Mouse (Mus musculus): Measurements from ENCODE around the gene Pced1b.

The Pced1b gene

DNA sequence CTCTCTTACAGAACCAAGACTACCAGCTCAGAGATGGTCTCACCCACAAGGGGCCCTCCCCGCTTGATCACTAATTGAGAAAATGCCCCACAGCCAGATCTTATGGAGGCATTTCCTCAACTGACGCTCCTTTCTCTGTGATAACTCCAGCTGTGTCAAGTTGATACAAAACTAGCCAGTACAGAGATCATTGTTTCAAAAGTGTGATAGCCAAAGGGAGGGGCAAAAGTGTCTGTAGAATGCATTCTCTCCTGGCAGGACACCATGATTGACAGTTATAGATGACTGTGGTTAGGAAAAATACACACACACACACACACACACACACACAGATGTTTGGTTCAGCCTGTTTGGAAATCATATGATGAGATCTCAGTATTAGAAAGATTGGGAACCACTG lies 150.9 kb downstream of the Pced1b start:
- no peak for DNase-seq (ENCODE audit: low spot score in 2 of 2)

DNA sequence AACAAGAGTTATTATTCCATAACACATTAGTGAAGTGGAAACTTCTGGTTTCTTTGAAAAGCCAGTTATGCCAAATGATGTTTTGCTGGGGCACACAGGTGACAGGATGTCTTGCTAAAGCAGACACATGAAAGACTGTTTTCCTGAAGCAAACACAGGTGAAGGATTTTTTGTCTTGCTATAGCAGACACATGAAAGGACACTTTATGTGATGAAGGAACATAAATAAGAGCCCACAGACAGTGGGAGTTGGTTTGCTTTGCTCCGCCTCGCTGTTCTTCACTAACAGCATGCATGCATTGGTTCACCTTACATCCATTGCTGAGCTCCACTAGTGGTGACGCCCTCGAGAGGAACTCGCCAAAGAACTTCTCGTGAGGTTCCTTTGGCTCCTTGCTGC lies 154.0 kb downstream of the Pced1b start:
- no peak for DNase-seq (ENCODE audit: low spot score in 2 of 2)

DNA sequence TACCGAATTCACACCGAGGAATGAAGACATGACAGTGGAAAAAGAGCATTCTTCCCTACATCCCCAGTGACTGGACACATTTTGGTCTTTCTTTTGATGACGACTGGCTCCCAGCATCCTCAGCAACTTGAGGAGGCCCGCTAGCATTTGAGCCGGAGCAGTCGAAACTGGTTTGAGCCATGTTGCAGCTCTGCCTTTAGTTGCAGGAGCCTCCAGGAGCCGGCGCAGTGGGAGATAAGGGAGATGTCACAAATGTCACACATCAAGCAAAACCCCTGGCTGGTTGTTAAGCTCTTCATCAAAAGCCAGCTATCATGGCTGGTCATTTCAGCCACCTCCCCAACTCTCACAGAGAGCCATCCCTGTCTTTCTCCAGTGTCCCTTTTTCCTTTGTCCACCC lies 157.6 kb downstream of the Pced1b start:
- no peak for DNase-seq (ENCODE audit: low spot score in 2 of 2)

DNA sequence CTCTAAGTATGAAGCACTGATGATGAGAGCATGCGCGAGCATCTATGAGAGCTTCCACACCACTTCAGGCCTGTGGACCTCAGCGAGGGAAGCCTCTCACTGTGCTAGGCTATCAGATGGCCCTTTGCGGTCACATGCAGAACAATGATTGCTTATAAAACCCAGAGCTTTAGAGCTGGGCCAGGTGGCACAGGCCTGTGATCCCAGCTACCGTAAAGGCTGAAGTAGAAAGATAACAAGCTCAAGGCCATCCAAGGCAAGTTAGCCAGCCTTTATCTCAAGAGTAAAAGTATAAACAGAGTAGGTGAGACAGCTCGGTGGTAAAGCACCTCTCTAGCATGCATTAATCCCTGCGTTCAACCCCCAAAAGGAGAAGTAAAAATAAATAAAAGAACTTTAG lies 158.1 kb downstream of the Pced1b start:
- no peak for DNase-seq (ENCODE audit: low spot score in 2 of 2)

DNA sequence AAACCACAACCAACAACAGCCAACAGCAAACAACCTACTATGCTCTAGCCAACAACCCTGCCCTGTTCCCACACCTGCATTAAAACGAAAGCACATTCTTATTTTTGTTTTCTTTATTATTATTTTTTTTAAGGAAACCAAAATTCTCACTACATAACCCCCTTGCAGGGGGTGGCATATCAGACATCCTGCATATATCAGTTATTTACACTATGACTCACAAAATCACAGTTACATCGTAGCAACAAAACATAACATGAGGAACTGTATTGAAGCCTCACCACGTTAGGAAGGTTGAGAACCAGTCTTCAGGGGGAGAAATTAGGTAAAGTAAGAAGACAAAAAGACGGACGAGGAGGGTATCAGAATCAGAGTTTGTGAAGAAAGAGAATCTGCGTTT lies 159.2 kb downstream of the Pced1b start:
- DNase-seq (ENCODE audit: low spot score in 2 of 2): no peak

DNA sequence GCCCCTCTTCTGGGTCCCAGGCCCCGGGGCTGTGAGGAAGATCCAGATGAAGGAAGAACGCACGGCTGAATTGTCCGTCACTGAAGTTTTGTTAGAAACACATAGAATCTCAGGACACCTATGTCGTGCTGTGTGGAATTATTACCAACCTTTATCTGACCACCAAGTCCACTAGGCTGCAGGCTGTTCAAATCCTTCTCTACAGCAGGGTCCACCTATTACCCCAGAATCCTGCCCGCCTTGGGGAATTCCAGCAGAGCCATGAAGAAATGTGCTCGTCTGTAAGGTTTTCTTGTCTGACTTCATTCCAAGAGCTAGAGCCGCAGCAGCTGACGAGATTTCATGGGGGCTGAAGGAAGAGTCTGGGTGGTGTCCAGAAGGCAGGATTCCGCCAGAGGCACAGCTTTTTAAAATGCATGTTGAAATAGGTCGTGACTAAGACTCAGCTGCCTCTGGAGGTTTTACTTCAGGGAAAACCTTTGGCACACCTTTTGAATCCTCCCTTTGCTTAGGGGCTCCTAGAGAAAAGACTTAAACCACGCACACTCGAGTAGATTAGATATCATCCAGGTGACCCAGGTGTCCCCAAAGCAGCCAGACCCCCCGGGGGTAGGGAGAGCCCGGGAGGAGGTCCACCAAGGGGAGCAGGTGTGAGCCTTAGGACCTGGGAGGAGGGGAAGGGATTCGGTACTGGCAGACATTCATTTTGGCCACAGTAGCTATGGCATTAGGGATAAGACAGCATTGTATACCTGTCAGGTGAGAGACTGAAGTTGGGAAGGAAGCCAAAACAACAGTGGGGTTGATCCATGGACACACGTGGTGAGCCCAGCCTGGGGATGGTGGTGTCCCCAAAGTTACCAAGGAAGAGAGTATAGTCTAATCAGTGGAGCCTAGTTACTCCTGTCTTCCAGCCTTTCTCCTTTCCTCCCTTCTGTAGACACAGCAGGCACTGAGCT lies 160.9 kb downstream of the Pced1b start:
- peak in 1 of 2 experiments; percentile 42 for DNase-seq (ENCODE audit: low spot score in 2 of 2)

DNA sequence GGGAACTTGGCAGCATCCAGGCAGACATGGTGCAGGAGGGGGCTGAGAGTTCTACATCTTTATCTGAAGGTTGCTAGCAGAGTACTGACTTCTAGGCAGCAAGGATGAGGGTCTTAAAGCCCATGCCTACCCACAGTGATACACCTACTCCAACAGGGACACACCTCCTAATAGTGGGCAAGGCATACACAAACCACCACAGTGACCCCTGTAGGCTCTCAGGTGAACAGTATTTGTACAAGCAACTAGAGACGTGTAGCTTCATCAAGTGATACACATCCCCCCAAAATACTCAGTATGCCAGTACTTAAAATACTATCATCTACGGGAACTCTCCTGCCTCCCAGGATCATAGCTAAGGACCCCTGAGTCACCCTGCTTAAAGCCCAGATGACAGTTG lies 164.2 kb downstream of the Pced1b start:
- no peak for DNase-seq (ENCODE audit: low spot score in 2 of 2)

DNA sequence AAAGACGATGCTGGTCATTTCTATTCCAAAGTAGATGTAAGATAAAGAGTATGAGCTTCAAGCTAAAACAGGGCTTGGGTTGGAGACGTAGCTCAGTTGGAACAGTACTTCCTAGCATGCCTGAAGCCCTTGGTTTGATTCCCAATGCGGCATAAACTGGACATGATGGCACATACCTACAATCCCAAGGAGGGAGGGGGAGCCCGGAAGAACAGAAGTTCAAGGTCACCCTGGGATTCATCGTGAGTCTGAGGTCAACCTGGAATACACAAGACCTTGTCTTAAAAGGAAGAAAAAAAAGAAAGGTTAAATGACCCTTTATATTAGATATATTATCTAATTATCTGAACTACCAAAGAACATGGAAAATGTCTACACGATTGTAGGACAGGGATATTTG lies 164.8 kb downstream of the Pced1b start:
- no peak for DNase-seq (ENCODE audit: low spot score in 2 of 2)

DNA sequence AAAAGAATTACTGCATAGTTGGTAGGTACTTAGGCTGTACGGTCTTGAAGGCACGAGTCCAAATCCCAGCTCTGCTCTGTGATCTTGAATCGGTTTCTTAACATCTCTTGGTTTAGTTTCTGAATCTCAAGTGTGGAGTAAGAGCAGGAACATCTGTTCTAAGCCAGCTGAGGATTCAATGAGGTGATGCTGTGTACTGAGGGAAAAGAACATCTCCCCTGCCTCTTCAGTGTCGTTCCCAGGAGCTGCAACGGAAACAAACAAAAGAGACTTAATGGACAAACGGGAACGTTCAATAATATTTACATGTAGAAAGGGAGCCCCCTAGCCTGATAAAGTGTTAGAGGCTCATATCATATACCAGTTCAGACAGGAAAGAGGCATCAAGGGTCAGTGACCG lies 165.4 kb downstream of the Pced1b start:
- no peak for DNase-seq (ENCODE audit: low spot score in 2 of 2)

DNA sequence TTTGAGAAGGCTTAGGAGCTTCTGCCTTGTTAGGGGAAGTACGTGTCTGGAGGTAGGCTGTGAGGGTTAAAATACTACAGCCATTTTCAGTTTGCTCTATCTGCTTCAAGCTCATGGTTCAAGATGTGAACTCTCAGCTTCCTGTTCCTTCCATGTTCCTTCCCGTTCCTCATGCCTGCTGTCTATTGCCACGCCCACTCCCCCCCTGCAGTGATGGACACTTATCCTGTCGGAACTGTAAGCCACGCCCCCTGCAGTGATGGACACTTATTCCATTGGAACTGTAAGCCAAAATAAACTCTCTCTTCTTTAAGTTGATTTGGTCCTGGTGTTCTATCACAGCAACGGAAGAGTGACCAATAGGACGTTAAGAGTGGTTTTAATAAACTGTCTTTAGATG lies 166.0 kb downstream of the Pced1b start:
- DNase-seq (ENCODE audit: low spot score in 2 of 2): no peak

DNA sequence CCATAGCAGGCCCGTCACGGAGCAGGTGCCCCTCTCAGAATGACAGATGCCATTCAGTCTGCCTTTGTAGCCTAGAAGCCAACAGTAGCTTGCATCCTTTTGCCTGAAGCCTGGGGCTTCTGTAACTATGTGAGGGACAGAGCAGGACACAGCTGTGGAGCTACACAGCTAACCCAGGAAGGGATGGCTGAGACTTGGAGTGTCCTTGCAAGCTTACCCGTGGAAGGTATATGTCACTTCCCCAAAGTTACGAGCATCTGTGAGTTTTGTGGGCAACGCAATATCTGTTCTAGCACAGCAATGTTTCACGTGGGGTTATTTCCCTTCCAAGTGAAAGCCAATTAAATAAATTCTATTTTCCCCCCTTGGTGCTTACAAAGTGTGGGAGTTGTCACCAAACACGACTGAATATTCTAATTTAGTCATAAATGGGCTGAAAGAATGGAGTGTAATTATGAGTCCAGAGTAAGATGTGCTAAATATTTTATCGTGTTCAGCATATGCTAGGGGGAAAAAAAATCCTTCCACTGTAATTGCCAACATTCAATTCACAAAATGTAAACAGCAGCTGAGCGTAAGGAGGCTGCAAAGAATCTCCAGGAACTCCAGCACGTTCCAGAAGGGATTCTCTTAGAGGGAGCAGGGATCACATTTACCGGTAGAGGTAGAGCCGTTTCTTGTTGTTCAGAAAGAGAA lies 168.0 kb downstream of the Pced1b start:
- no peak for DNase-seq (ENCODE audit: low spot score in 2 of 2)

DNA sequence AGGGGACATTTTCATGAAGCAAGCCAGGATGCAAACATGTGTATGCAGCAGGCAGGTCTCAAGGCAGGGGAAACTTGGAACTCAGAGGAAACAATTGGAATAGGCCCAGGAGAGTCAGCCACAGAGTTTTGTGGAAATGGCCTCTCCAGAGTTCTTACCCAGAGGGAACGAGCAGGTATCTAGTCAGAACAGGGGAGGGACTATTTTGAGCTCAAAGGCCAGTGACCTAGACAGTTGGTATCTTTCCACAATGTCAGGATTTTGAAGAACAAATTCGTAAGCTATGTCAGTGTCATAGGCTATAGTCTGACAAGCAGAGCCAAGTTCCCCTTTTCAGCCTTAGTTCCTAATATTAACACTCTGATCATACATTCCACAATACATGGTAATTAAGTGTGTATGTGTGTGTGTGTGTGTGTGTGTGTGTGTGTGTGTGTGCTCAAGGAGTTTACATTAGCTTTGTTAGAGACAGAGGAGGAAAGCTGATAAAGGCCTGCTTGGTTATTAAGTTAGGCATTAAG lies 168.6 kb downstream of the Pced1b start:
- no peak for DNase-seq (ENCODE audit: low spot score in 2 of 2)

DNA sequence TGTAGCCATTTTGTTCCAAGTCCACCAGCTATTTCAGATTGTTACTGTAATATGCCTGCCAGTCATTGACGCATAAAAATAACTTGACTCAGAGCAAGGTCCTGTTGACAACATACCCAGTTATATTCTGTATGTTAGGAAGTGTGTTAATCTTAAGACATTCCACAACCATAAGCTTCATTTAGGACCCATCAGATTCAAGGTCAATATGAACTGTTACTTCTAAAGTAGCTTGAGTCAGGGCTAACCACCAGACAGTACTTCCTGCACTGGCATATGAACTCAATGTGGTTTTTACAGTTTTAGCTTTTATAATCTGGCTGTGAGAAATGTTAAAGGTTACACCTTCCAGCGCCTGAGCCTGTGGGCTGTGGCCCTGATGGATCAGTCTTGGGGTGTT lies 173.4 kb downstream of the Pced1b start:
- no peak for DNase-seq (ENCODE audit: low spot score in 2 of 2)

DNA sequence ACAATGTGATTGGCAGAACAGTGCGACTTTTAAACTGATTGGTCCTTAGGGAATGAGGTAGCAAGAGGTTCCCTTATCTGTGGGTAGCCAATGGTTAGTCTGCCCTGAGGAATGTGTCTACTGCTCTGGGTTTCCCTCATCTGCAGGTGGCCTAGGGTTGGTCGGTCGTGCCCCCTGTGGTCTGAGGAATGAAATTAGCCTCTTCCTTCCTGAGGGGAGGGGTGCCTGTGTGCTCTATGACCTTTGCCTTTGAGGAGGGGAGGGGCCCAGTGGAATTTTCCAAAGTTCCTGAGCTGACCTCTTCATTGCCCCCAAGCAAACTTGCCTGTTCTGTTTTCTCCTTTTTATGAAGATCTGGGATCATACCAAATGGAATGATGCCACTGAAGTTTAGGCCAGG lies 174.6 kb downstream of the Pced1b start:
- no peak for DNase-seq (ENCODE audit: low spot score in 2 of 2)

DNA sequence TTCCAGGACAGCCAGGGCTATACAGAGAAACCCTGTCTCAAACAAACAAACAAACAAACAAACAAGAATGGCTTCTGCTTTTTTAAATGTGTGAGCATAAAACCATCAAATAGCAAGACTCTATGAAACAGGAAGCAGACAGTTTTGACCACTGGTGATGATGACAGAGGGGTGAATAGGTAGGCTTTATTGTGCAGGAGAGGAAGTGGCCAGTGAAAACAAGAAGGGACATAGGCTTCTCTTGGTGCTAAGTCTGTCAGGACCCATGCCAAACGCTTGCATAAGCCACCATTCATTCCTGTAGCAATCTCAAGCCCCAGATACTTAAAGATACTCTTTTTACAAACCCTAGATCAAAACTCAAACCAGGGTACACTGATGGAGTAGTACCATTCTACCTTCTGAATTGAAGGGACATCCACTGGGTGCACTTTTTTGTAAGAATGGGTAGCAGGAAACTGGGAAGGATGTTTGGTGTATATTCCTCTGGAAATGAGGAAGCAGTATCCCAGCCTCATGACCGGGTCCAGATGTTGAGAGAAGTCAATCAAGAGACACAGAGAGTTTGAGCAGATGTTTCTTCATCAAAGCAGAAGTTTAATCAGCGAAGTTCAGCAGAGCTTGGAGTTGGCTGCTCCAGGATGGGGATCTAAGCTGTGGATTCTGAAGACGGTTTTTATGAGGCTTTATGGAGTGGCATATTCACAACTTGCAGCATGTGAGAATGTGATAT lies 175.5 kb downstream of the Pced1b start:
- DNase-seq (ENCODE audit: low spot score in 2 of 2): no peak

DNA sequence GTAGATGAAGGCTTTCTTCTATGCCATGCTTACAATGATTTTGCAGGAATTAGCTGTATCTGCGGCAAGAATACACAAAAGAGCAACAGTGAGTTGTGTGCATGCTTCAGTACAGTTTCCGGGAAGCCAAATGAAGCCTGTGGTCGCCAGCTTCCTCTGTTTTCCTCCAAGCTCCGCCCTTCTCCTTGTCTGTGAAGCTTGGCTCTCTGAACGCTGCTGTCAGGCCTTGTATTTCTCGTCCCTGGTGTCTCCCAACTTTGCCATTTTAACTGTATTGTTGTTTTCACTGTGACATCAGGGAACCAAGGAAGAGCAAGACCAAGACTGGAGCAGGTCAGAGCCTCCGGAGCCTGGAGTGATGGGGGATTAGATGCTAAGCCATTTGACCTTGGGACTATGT lies 177.5 kb downstream of the Pced1b start:
- peak in 1 of 2 experiments; percentile 7 for DNase-seq (ENCODE audit: low spot score in 2 of 2)

DNA sequence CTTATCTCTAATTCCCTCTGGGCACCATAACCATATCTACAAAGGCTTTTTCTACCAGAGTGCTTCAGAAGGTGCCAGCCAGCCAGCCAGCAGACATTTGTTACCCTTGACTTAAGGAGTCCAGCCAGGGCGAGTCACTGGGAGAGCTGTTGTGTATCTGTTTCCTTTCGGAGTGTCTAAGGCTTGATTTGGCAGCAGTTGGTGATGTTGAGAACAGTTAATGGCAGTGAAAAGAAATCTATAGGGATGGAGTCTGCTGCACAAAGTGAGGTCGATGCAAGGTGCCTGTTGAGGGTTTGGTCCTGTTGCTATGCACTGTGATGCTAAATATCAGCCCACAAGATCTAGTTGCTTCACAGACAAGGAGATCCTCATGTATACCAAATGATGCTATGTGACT lies 178.1 kb downstream of the Pced1b start:
- no peak for DNase-seq (ENCODE audit: low spot score in 2 of 2)

DNA sequence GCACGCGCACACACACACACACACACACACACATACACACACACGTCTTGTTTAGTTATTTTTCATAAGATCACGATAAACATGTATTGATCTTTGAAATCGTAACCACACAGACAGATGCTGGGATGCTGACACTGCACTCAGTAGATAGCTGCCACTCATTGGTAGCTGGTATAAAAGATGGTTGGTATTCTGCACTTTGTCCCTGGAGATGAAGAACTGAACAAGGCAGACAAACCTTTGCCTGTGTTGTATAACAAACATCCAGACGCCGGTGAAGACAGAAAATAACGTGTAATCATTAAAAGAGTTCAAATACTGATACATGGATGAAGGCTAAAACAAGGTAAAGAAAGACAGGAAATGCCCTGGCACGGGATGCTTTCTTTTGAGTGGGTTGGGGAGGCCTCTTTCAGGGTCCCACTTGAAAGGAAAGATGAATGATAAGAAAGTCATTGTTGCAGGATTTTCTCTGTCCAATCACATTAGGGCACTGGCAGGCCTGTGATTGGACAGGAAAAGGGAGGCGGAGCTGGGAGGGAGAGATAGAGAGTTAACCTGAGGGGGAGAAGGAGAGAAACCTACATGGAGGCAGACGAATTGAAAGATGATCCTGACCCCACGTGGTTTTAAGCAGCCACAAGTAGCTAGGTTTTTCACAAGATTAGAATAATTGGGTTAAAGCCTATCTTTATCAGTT lies 182.4 kb downstream of the Pced1b start:
- DNase-seq (ENCODE audit: low spot score in 2 of 2): no peak

DNA sequence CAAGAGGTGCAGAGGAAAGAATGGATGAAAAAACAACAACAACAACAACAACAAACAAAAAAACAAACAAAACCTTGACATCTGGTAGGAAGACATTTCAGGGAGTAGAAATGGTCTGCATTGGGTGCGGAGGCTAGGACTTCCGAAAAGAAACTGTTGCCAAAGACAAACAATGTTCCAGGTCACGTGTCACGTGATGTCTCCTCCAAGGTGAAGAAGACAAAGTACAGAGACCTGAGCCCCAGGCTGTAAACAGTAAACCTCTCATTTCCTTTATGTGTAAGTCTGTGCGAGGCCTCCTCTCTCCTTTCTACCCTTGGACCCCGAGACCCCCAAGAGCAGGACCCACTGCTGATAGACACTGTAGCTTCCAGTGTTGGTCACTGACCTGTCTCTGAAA lies 184.6 kb downstream of the Pced1b start:
- no peak for DNase-seq (ENCODE audit: low spot score in 2 of 2)

DNA sequence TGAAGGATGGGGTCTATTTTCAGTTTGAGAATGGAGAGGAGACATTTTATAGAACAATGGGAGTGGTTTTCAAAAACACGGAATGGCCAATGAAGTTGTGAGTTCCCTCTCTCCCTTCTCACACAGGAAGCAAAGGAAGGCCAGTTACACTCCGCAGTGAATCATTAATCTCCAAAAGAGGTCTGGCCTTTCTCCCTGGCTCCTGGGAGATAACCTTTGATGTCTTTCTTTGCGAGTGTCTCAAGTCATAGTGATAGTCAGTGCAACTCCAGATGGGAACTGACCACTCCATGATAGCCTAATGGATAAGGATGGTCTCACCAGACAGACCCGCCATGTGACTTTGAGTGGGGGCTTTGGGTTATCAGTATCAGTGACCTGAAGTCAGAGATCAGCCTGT lies 185.3 kb downstream of the Pced1b start:
- DNase-seq (ENCODE audit: low spot score in 2 of 2): no peak
